Mouse (Mus musculus): ENCODE data around the gene Mesp1.
A peak's percentile ranks its signal among the peaks of the same experiment; 100 is the strongest.

Mesp1 gene

GRCm38 (mm10) chr7:79786295-79786694 is 7.3 kb downstream of the Mesp1 start:
- DNase-seq: peak; percentile 82

- DNase-seq: no peak
These were observed 11.1 kb downstream of the Mesp1 start for GRCm38 (mm10) chr7:79782516-79782855.

- DNase-seq: no peak
These were observed 11.6 kb downstream of the Mesp1 start for GRCm38 (mm10) chr7:79781826-79782515.

GRCm38 (mm10) chr7:79780647-79781626 is 12.7 kb downstream of the Mesp1 start:
- DNase-seq: peak; percentile 82

GRCm38 (mm10) chr7:79771561-79772512 is 21.8 kb downstream of the Mesp1 start:
- no peak for DNase-seq

GRCm38 (mm10) chr7:79769664-79770063 is 23.9 kb downstream of the Mesp1 start:
- DNase-seq: no peak

- no peak for DNase-seq
These were observed 27.6 kb downstream of the Mesp1 start for GRCm38 (mm10) chr7:79765991-79766390.

GRCm38 (mm10) chr7:79762106-79762505 is 31.5 kb downstream of the Mesp1 start:
- no peak for DNase-seq

GRCm38 (mm10) chr7:79761124-79761876 is 32.3 kb downstream of the Mesp1 start:
- DNase-seq: no peak

- DNase-seq: no peak
These were observed 33.8 kb downstream of the Mesp1 start for GRCm38 (mm10) chr7:79759766-79760165.

- DNase-seq: peak; percentile 36
These were observed 35.4 kb downstream of the Mesp1 start for GRCm38 (mm10) chr7:79758176-79758575.

GRCm38 (mm10) chr7:79756334-79756733 is 37.3 kb downstream of the Mesp1 start:
- DNase-seq: no peak

GRCm38 (mm10) chr7:79749511-79749910 is 44.1 kb downstream of the Mesp1 start:
- no peak for DNase-seq

GRCm38 (mm10) chr7:79747659-79748058 is 45.9 kb downstream of the Mesp1 start:
- DNase-seq: no peak

- no peak for DNase-seq
These were observed 49.0 kb downstream of the Mesp1 start for GRCm38 (mm10) chr7:79744585-79744984.

GRCm38 (mm10) chr7:79744051-79744450 is 49.5 kb downstream of the Mesp1 start:
- DNase-seq: no peak

GRCm38 (mm10) chr7:79742659-79743536 is 50.7 kb downstream of the Mesp1 start, which contains the start of the genes Pex11a and Wdr93:
Gene Pex11a, minus strand, starts transcription at chr7:79743131.
Gene Wdr93, plus strand, starts transcription at chr7:79743163.
- peak; percentile 84 for DNase-seq

- DNase-seq: no peak
These were observed 51.3 kb downstream of the Mesp1 start for GRCm38 (mm10) chr7:79742277-79742658.
